ENCODE assay signal across 11 mouse cellular contexts in genomic region chr11:21164312-21164993, GRCm38 (mm10).
A peak's percentile ranks its signal among the peaks of the same experiment; 100 is the strongest.
DNase-seq lines count a peak whose midpoint lies in the region; ATAC-seq and TF ChIP-seq lines count a peak whose summit lies in the region.
"Had no signal": no experiment of that assay in that cellular context is flagged by ENCODE, and none has a peak within 500 bp of the region (broad histone marks: within the 10 kb centered on the region; RNA-seq: fewer than 3 reads in every experiment).

No protein-coding gene starts in this region.

- DNase-seq in kidney, adult 9 months: no peak
- no peak for DNase-seq in neural tube, embryonic 10.5 days (ENCODE audit: extremely low spot score, low spot score)
- peak; percentile 64 for DNase-seq in naive thymus-derived CD4-positive, alpha-beta T cell, adult 2 months (ENCODE audit: low read depth)
- no peak for DNase-seq in adipocyte (ENCODE audit: low spot score)
- DNase-seq: cerebellum, adult 9-11 months; gastrocnemius, postnatal 25 days had no signal

- no peaks in the 10 kb centered on the region for H3K9me3 ChIP-seq in kidney, embryonic 16.5 days (ENCODE audit: low read length)
- no peaks in the 10 kb centered on the region for H3K9me3 ChIP-seq in neural tube, embryonic 14.5 days (ENCODE audit: control insufficient read depth, low read length)
- H3K9me3 ChIP-seq in E14TG2a.4 (ENCODE audit: low read length): peaks cover under 1% of the 10 kb centered on the region; the same call in 1 of the 2 replicates
- H3K9me3 ChIP-seq: hindbrain, embryonic 13.5 days had no signal

- 0 out of 2 replicates have a peak, but pooled peaks have one; percentile 14 for ATAC-seq in kidney, embryonic 16.5 days (ENCODE audit: low FRiP score, low TSS enrichment)
- ATAC-seq in neural tube, embryonic 14.5 days (ENCODE audit: low read depth): peak; percentile 45
- ATAC-seq: Patski had no signal

- WGBS in kidney, embryonic 16.5 days: 29% methylated on average over 8 of the region's 8 CpGs
- WGBS in neural tube, embryonic 14.5 days: 67% methylated on average over 8 of the region's 8 CpGs

- no peak overlapping the region for H3K4me2 ChIP-seq in kidney, embryonic 16.5 days (replicated peaks; ENCODE audit: low read depth, low read length)
- H3K4me2 ChIP-seq in neural tube, embryonic 14.5 days (ENCODE audit: low read depth, low read length): no peak overlapping the region
- H3K4me2 ChIP-seq: hindbrain, embryonic 13.5 days had no signal

- no peak overlapping the region for H3K27ac ChIP-seq in kidney, embryonic 16.5 days (ENCODE audit: low read length)
- H3K27ac ChIP-seq in neural tube, embryonic 14.5 days (ENCODE audit: low read depth, low read length): no peak overlapping the region
- H3K27ac ChIP-seq: hindbrain, embryonic 13.5 days had no signal

- no peak overlapping the region for H3K4me3 ChIP-seq in kidney, embryonic 16.5 days (ENCODE audit: low read length)
- H3K4me3 ChIP-seq in neural tube, embryonic 14.5 days (ENCODE audit: low read depth, low read length): no peak overlapping the region
- 0 out of 2 replicates have a peak overlapping the region, but pooled peaks have one; percentile 37 for H3K4me3 ChIP-seq in E14TG2a.4 (replicated peaks; ENCODE audit: low read length)
- H3K4me3 ChIP-seq: hindbrain, embryonic 13.5 days had no signal

- H3K9ac ChIP-seq in kidney, embryonic 16.5 days (replicated peaks; ENCODE audit: low read length): no peak overlapping the region
- no peak overlapping the region for H3K9ac ChIP-seq in neural tube, embryonic 14.5 days (replicated peaks; ENCODE audit: low read depth, low read length)
- H3K9ac ChIP-seq: hindbrain, embryonic 13.5 days had no signal

- no peaks in the 10 kb centered on the region for H3K27me3 ChIP-seq in kidney, embryonic 16.5 days (ENCODE audit: insufficient read depth, low read length)
- no peaks in the 10 kb centered on the region for H3K27me3 ChIP-seq in neural tube, embryonic 14.5 days (ENCODE audit: control insufficient read depth, insufficient read depth, low read length)
- no peaks in the 10 kb centered on the region for H3K27me3 ChIP-seq in E14TG2a.4 (ENCODE audit: insufficient read depth, low read length)
- H3K27me3 ChIP-seq: hindbrain, embryonic 13.5 days; Patski had no signal

- H3K36me3 ChIP-seq in kidney, embryonic 16.5 days (ENCODE audit: insufficient read depth, low read length): no peaks in the 10 kb centered on the region
- no peaks in the 10 kb centered on the region for H3K36me3 ChIP-seq in neural tube, embryonic 14.5 days (ENCODE audit: control insufficient read depth, insufficient read depth, low read length)
- H3K36me3 ChIP-seq in E14TG2a.4 (ENCODE audit: insufficient read depth, low read length): no peaks in the 10 kb centered on the region
- H3K36me3 ChIP-seq: hindbrain, embryonic 13.5 days had no signal

- H3K4me1 ChIP-seq in kidney, embryonic 16.5 days (ENCODE audit: insufficient read depth, low read length): peaks cover 19% of the 10 kb centered on the region
- 0 out of 2 replicates have a peak, but pooled peaks cover 3% of the 10 kb centered on the region for H3K4me1 ChIP-seq in neural tube, embryonic 14.5 days (ENCODE audit: control insufficient read depth, insufficient read depth, low read length)
- H3K4me1 ChIP-seq in E14TG2a.4 (replicated peaks; ENCODE audit: low read depth, low read length): peaks cover 49% of the 10 kb centered on the region

- TF ChIP-seq CTCF in E14TG2a.4 (conservative IDR thresholded peaks at IDR 0.05; ENCODE audit: low read length): no peak
